Mouse (Mus musculus) common myeloid progenitor, adult 5-6 weeks (primary cell): ENCODE data around the gene Fam50b. TPM values are rescaled to one million over a fixed set of nuclear protein-coding genes. Genes with fewer than 3 reads are reported as not detected.

Experiments used
- ATAC-seq: replicated peaks from 2 replicates; pipeline ENCODE4 v1.8.0; 2016; ENCODE audit warnings: low read depth, mild to moderate bottlenecking, moderate TSS enrichment, inconsistent platforms; ENCODE audit not compliant: poor library complexity, severe bottlenecking
- total RNA-seq: library from RNA; stranded (forward); fragments of 200-1000, 187-1606 nt; gene quantifications from 2 replicates; pipeline ENCODE4 v1.2.3, GENCODE M21; 2017

Gene Fam50b
- not detected in 2 replicates for total RNA-seq

DNA sequence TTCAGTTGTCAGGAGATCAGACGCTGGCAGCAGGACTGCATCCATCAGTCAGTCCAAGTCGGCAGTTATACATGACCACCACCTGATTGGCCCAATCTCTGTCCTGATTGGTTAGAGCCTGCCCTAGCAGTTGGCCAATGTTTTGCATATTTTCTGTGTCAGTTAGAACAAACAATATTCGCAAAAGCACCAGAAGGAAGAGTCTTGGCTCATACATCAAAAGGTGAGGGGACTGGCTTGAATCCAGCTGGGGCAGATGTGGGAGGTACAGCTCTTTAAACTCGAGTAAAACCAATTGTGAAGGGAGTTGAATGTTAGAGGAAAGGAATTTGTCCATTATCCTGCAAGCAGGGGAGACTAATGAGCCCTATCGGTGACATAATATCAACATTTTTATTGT, at the start of gene Fam50b:
Gene Fam50b, plus strand, starts transcription at position 165 of the 400 bp plus-strand sequence.
- no peak for ATAC-seq

DNA sequence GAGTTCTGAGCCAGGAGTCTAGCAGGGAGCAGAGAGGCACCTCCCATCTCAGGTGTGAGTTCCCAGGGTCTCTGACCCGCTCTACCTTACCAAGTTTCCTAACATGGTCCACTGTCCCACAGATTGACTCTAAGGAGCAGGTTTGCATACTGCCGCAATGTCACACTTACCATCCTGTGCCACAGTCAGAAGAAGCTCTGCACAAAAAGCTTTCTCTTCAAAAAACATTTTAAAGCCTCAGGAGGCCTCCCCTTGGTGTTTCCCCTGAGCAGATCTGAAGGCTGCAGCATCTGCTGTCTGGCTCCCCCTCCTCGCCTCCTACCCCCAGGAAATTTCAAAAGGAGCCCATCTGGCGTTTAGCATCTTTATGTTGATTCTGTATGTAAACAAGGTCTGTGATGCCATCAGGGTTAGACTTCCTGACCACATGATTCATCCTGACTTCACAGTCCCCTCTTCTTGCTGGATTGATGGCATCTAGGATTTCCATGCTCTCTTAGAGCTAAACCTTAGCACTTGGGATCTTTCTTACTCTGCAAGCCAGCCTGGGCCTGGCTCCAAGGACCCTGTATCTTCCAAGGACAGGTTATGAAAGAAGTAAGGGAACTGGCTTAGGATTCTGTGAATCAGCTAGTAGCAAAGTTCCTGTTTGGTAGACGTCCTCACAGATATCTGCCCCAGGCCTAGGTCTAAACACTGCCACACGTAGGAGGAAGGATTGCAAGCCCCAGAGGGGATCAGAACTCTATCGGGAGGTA, 49.5 kb upstream of the Fam50b start:
- ATAC-seq, result no peak

DNA sequence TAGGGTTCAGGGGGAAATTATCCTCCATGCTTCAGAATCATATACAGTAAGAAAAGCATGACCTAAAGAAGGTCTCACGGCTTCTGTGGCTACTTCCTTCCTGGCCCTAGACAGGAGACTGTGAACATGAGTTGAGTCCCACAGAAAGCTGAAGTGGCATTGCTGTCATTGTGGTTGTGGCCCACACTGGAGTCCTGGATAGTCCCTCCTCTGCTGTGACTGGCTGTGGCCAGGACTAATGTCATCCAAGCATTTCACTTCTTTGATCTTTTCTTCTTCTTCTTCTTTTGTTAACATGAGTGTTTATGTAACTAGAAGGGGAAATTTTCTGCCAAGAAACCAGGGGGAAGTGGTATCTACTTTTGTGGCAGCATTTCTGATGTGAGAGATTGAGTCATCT, 43.6 kb upstream of the Fam50b start:
- peak; percentile 98 for ATAC-seq

DNA sequence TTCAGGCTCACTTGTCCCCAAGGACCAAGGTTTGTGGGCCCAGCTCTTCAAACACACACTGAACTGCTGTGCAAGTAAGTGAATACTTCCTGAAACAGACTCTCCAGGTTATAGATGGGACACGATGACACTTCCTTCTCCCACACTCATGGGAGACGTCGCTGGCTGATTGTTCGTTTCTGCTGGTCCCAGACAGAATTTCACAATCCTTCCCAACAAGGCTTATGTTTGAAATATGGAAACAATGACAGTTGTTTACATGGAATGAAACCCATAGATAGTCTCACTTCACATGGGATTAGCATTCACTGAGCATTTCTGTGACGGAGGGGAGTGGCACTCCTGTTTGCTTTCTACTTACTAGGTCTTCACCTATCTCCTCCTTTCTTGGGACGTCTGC, 41.5 kb upstream of the Fam50b start:
- ATAC-seq, result no peak

DNA sequence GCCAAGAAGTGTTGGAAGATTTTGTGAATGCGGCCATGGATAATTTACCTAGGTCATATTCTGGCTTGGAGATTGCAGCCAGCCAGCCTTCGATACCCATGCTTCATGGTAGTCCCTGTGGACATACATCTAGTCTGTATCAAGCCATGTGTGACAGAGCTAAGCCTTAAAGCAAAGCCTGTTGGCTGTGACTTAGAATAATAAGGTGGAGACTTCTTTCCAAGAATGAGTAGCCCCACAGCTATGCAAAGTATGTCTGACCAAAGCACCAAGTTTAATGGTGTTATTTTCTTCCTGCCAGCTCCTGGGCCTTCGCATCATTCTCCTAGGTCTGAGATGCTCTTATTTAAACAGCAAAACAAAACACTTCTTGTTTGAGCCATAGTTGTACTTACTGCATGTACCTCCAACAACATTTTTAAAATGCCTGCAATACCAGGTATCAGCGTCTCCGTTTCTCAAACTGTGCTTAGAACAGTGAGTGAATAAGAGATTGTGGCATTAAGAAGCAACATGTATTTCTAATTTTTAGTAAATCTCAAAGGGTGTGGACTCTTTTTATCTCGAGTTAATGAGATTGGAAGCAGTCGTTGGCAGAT, 37.8 kb upstream of the Fam50b start:
- ATAC-seq, result no peak

DNA sequence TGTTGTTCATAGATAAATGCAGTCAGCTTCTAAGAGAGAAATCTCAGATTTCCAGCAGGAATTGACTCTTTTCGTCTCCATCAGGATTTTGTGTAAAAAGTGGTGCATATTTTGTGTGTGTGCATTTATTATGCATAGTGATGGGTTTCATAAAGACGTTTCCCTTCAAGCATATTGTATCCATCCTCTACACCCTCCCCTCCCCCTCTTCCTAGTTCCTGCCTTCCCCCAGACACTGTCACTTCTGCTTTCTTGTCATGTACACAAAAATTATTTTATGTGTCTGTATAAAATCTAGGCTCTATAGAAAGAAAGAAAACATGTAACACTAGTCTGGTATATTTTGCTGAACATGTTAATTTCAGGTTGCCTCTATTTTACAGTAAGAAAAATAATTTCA, 34.6 kb upstream of the Fam50b start:
- no peak for ATAC-seq

DNA sequence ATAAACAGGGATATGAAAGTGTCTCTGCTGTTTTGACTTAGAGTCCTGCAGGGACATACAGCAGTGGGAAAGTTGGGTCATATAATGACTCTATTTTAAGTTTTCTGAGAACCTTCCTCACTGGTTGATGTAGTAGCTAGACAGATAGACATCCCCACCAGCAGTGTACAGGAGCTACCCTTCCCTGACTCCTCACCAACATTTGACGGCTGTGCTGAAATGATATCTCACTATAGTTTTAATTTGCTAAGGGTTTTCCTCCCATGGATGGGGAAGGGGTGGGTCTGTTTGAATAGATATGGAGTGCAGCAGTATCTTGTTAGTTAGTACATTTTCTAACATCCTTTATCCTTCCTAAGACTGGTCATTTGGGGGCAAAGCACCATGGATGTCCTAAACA, 34.0 kb upstream of the Fam50b start:
- peak; percentile 52; the same call in 1 of the 2 replicates for ATAC-seq

DNA sequence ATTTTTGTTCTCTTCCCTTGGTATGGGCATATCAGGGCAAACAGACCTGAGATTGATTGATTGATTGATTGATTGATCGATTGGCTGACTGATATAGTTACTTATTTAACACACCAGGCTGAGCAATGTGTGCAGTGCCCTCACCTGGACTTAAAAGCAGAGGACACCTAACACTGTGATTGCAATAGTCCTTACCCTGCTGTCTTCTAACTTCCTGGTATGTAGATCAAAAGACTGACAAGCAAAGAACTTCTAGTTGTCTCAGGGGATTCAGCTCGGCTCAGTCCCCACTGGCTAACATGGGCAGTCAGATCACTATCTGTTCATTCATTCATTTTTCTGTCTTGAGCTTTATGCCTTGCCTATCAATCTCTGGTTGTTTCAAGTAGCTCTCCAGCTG, 31.3 kb upstream of the Fam50b start:
- ATAC-seq, result no peak

DNA sequence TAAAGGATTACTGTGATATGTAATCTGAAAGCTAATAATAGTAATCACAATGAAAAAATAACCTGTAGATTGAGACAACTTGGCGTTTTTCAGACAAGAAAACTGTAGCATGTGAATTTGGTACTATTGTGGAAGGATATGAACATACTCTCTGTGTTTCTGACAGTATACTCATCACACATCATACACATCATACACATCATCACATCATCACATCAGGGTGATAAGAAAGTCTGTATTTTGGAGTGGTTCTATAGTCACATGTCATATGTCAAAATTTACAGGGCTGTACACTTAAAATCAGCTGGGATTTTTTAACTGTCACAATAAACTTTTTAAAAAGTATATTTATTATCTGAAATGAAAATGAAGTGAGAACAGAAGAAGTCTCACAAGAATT, 30.9 kb upstream of the Fam50b start:
- ATAC-seq, result no peak

DNA sequence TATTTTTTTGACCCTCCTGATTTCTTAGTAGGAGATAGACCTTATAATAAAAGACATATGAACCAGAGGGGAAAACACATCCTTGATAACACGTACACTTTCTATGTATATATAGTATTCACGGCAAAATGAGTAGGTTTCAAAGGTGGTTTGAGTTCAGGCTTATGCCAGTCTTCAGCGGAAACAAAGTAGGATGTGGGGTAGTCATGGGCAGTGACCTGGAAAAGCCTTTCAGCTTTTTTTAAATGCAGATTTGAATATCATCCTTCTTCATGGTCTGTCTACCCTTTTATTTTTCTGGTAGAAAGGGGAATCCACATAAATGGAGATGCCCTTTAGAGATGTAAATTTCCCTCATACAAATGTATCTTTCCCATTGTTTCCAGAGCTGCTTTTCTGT, 29.8 kb upstream of the Fam50b start:
- no peak for ATAC-seq

DNA sequence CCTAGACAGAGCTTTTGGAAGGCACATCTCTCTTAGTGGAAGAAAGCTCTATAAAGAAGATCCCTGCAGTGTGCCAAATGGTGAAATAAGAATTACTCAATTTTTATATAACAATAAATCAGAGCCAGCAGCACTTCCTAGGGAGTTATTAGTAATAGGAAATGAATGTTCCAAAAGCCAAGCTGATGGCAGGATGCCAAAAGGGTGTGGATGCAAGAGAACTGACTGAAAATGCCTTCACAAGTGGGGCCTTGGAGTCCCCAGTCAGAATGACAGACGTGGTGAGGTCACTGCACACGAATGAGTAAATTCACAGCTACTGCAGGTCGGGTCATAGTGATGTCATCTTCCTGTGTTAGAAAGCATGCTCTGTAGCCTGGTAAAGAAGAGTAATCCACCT, 25.7 kb upstream of the Fam50b start:
- no peak for ATAC-seq

DNA sequence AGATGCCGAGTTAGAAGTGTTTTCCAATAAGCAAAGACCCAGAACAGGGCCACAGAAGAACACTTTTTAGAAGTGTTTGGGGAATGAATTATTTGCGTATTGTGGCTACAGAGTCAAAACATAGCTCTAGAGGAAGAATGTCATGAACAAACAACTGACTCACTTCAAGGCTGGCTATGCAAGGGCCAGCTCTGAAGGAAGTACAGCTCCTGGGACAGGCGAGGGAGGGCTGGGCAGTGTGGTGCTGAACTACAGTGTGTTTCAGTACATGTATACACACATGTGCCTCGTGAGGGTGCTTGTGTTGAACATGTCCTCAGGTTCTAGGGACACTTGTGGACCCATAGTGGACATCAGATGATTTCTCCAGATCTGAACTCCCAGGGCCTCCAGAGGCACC, 25.1 kb upstream of the Fam50b start:
- ATAC-seq, result no peak

DNA sequence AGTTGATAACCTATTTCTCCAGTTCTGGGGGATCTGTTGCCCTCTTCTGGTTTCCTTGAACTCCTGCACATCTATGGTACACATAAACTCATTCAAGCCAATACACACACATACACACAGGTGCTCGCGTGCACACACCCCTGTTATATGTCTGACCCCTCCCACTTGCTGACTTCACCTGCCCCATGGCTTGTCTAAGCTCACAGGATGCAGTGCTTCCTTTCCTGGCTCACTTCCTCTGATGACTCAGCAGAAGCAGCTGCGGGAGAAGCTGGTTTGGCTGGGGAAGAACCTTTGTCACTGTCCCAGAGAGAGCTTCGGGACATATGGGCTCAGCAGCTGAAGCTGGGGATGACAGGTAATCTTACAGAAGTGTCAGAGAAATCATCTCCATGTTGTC, 23.2 kb upstream of the Fam50b start:
- ATAC-seq, result 0 out of 2 replicates have a peak, but pooled peaks have one; percentile 12

DNA sequence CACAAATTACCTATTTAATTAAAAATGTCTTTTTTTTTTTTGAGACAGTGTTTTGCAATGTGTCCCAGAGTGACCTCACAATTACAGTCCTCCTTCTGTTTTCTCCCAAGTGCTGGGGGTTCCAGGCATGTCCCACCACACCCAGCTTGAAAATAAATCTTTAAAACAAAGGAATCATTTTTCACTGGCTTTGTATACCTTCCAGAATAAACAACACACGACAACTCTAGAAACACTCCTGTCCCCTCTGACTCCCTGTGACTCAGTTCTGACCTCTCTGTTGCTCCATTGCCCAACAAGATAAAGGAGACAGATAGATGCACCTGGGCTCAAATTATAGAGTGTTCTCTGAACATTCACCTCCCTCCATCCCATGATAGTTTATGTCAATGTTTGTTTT, 21.8 kb upstream of the Fam50b start:
- ATAC-seq, result no peak

DNA sequence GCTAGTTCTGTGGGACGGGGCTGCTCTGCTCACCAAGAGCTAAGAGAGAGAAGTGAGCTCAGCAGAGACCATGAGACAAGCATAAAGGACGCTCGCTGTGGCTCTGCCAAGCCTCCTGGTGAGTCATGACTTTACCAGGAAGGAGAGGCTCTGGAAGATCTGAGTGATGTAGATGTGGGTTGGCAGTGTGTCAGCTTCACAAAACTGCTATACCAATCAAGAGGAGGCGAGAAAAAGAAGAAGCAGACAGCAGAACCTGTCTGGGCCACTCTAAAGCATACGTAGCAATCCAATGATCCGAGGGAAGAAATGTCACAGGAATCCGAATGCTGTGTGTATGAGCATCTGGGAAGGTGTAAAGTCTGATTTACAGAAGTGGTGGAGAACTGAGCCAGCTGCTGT, 19.2 kb upstream of the Fam50b start:
- peak; percentile 96 for ATAC-seq

DNA sequence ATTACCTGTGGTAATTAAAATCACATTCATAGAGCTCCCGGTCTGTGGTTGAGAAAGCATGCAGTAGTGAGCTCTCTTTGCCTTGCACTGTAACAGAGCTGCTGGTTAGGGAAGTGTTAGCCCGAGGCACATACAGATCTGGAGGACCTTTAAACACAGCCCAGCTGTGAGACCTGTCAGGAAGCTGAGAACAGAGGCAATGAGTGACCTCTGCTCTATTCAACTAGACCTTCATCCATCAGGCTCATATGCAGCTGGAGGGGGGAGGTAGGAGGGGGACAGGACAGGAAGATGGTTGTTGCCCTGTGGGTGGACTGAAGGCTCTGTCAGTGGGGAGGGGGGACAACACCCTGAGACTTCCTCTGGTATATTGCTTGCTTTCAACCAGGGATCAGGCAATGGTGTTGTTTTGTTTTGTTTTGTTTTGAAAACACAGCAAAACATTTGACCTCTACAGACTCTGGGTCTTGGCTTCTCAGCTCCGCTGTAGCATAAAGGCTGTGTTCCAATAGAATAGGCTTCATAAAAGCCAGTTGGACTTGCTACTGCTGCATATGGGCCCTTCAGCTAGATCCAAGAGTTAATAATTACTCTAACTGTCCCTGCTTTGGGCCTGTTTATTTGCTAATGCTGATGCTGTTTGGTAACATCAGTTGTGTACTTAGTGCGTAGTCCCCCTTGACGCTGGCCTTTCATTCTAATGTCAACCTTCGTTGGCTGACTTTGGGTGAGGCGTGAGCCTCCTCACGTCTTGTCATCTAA, 9.6 kb upstream of the Fam50b start:
- no peak for ATAC-seq

DNA sequence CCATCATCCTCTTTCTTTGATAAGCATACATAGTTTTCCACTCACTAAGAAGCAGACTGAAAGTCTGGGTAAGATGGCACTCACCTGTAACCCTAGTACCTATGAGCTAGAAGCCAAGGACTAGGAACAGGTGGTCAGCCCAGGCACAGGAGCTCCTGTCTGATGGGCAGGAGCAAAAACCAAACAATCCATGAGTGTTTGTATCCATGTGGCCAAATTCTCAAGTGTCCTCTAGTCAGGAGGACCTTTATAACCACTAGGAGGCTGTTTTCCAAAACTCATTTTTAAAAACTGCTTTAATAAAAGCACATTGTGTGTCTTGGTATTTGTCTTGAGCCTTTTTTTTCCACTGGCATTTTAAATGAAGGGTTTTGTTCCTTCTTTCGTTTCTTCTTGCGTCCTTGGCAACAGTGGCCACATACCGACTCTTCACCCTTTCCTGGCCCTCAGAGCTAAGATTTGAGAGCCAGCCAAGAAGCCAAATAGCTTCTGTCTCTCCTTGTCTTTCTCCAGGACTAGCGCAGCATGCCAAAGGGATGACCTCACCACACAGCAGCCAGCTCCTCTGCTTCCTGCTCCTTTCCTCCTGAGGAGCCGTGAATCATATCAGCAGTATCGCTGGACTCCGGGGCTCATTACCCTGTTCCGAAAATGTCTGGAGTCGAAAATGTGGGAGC, 8.7 kb upstream of the Fam50b start:
- 0 out of 2 replicates have a peak, but pooled peaks have one; percentile 39 for ATAC-seq

DNA sequence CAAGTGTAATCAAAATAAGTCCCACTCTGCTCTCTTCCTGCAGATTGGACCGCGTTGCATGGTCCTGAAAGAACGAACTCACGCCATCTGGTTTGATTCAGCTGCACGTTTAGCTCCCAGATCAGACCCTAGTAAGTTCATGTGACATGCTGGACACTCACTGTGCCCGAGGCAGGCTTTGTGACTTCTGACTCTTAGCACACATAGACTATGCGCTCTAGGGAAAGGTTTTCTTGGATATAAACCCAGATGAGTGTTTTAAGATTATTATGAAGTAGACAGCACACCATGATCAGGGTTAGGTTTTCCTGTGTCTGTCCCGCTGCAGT, 8.2 kb upstream of the Fam50b start:
- ATAC-seq, result no peak

DNA sequence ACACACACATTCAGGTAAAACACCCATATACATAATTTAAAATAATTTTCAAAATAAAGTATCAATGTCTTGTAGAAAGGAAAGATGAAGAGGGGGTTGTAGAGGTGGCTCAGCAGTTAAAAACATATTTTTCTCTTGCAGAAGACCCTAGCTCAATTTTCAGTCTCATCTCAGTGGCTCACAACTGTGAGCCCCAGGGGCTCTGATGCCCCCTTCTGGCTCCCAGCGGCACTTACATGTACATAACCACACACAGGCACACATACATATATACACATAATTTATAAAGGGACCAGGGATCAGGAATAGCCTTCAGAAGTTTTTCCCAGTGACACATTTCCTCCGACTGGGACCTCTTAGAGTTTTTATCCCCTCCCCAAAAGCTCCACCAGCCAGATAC, 7.6 kb upstream of the Fam50b start:
- no peak for ATAC-seq

DNA sequence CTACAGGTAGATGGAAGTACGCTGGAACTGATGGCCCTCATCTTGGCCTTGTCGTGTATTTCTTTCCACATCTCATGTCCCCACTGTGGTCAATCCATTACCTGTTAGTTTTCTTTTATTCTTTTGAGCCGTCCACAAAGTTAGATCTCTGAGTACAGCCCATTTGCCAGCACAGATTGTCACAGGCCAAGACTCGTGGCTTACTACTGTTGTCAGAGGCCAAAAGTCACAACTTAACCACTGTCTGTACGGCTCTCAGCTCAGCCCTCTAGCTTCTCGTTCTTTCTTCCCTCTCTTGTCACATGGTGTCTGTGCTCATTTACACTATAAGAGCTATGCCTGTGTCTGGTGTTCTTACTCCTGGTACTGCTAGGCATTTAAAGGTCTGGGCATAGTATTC, 3.1 kb upstream of the Fam50b start:
- no peak for ATAC-seq

DNA sequence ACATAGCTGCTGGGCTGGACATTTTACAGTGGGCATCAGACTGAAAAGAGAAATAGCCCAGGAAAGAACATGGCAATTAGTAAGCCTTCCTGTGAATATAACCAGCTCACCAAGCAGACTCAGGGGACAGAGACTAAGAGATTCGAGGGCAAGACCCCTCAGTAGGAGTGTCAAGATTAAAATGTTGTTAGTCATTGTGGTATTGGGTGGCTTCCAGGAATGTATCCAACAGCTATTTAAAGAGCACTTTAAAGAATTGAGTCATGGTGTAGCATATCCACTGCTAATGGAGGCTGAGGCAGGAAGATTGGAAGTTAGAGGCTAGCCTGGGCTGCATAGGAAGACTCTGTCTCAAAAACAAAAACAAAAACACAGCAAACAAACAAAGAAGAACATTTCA, 870 bp upstream of the Fam50b start:
- ATAC-seq, result peak; percentile 52; the same call in 1 of the 2 replicates
